Mouse (Mus musculus): ENCODE data around the gene Pspn.

Gene Pspn

DNA sequence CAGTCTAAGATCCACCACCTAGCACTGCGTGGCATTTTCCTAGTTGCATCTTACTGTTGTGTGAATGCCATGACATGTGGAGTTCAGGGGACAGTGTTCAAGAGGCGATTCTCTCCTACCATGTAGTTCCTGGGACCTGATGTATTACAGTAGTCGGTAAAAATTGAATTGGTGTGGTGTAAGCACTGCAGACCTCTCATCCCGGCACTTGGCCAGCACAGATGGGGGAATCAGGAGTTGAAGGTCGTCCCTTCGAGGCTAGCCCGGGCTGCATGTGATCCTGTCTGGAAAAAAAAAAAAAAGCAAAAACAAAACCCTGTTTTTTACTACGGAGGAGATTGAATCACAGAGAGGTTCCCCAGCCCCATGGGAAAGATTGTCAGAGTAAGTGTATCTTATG lies 4.8 kb downstream of the Pspn start:
- no peak for DNase-seq

DNA sequence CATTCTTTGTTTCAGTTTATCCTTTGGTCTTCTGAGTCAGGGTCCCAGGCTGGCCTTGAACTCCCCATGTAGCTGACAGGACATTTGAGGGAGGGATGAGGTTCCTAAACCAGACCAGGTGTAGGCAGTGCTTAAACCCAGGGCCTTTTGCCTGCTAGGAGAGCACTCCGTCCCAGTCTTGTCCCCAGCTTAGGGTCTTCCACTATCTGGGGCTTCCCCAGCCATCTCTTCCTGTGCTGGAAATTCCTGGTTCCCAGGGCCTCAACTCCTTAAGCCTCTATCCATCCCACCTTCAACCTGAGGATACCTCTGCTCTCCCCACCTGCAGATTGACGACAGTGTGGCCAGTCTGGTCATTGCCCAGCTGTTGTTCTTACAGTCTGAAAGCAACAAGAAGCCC lies 8.9 kb downstream of the Pspn start:
- DNase-seq, result no peak

DNA sequence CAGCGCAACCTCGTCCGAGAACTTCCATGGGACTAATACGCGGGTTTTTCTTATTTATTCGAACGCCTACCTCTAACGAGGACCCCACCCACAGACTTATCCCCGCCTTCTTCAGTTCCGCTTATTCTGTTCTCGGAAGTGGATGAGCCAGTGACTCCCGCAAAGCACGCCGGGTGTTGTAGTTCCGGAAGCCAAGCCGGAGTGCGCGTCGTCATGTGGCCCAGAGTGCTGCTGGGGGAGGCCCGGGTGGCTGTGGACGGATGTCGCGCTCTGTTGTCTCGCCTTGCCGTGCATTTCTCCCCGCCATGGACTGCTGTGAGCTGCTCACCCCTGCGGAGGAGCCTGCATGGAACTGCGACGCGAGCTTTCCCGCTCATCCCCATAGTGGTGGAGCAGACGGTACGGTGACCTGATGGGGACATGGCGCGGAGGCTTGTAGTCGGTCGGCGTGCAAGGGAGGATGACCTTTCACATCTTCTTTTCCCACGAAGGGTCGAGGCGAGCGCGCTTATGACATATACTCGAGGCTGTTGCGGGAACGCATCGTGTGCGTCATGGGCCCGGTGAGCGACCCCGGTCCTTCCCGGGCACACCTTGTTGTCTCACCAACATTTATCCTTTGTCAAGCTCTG lies 9.6 kb downstream of the Pspn start, which contains the start of gene Clpp:
TSS of gene Clpp (plus strand) at position 191 of the 632 bp plus-strand sequence.
- DNase-seq, result peak; percentile 96

DNA sequence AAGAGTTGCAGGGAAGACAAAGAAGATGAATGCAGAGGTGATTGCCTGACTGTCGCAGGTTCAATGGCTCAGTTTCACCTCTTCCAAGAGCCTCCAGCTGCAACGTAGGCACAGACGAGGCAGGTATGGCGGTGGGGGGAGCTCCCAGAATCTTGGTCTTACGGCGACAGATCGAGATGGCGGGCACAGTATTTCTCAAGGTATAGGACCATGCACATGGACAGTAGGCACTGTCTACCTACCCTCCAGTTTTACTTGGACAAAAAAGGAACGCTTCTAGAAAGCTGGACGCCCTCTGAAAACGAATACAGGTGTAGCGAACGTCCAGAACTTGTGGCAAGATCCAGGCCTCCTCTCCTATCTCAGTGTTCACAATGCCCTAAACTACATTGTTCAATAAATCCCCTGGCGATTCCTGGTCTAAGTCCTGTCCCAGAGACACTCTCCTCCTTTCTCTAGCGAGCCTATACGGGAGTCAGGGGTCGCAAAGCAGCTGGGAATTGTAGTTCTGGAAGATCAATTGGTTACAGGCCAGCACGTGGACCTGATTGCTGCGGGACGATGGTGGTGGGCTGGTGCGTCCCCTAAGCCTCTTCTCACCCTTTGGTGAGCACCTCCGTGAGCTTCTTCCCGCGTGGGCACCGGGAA lies 10.2 kb downstream of the Pspn start:
- DNase-seq, result no peak

DNA sequence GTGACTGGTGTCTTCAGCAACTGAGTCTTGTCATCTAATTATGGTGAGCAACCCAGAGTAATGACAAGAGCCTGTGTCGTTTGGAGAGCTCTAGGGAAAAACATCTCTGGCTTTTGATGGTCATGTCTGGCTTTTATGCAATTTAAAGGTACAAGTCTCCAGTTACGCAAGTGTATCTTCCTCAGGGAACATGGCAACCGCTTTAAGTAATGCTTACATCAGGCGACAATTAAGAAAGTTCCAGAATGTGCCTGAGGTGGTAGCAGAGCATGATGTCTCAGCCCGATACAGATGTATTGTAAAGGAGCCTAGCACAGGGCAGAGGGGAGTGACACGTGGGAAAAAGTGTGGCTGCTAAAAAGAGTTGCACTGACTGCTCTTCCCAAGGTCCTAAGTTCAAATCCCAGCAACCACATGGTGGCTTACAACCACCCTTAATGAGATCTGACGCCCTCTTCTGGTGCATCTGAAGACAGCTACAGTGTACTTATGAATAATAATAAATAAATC lies 10.8 kb downstream of the Pspn start:
- DNase-seq, result no peak

DNA sequence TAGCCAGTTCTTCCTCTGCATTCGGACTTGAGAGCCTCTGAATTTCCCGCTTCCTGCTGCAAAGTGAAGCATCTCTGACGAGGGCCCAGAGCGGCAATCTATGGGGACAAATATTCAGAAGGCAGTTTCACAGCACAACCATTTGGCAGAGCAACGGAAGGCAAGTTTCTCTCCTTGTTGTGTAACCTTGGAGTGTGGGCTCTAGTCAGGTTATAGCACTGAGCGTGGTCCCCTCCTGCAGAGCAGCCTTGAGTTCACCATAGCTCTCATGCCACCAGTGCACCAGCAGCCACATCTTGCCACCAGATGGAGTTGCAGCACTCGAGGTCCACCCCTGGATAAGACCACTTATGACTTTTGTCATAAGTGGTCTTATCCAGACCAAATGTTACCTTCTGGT lies 11.4 kb downstream of the Pspn start:
- no peak for DNase-seq

DNA sequence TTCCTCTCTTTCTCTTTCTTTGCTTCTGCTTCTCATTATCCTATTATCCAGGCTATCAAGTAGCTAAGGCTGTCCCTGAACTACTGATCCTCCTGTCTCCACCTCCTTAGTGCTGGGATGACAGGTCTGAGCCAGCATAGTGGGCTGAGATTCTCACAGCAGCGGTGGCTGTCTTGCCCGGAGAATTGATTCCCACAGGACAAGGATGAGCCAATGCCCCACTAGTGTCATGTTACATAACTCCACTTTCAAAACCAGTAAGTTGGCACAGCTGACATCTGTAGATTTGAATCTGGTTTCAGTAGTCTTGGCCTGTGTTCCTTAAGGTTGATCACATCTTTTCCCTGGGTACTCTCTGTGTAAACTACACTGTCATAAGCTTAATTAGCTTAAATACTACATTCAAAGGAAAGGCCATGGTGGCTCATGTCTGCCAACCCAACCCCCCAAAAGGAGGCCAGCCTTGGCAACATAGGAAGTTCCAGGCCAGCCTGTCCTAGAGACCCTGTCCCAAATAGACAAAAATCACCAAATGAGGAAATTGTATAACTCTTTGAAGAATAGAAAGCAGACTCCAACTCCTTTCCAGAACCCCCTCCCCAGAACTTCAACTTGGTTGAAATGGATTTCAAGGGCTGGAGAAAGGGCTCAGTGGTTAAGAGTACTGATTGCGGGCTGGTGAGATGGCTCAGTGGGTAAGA lies 13.6 kb downstream of the Pspn start:
- DNase-seq, result no peak

DNA sequence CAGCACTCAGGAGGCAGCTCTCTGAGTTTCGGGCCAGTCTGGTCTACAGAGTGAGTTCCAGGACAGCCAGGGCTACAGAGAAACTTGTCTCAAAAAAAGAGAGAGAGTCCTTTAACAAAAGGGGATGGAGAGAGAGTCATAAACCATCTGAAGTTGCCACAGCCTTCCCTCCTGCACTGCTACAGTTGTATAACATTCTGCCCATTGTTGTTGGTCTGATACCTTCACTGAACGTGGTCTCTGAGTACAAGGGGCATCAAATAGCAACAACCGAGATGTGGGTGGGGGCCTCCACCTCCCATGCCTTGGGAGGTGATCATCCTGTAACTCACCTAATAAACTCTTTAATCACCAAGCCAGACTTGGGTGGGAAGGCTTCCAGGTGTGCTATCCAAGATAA lies 14.2 kb downstream of the Pspn start:
- DNase-seq, result no peak

DNA sequence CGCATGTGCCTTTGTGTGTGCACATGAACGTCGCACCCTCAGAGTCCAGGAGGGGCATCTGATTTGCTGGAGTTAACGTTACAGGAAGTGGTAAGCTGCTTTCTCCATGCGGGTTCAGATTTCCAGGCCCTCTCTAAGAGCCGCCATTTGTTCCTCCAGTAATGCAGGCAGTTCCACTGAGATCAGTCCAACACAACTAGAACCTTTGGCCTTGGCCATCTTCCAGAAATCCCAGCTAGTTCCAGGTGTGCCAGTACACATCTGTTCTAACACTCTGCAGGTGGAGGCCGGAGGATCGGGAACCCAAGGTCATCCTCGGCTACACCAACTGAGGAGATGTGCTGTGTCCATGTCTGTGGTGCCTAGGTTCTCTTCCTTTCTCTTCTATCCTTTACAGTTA lies 14.9 kb downstream of the Pspn start:
- DNase-seq, result no peak

DNA sequence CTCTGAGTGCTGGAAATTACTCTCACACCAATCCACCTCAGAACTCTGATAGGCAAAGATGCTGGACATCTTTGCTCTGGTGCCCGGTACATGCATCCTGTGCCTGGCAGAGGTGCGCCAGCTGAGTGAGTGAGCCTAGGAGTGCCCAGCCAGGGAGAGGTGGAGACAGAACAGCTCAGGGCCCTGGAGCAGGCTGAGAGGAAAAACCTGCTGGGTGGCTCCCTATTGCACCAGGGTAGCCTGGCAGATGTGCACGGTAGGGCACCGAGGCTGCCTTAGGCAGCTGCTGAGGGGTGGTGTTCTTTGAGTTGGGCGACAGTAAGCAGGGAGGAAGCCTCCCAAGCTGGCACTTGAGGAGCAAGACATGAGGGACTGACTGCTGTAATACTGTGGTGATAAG lies 17.8 kb downstream of the Pspn start, which contains the start of gene Acer1:
TSS of gene Acer1 (minus strand) at position 114 of the 400 bp plus-strand sequence.
- DNase-seq, result no peak

DNA sequence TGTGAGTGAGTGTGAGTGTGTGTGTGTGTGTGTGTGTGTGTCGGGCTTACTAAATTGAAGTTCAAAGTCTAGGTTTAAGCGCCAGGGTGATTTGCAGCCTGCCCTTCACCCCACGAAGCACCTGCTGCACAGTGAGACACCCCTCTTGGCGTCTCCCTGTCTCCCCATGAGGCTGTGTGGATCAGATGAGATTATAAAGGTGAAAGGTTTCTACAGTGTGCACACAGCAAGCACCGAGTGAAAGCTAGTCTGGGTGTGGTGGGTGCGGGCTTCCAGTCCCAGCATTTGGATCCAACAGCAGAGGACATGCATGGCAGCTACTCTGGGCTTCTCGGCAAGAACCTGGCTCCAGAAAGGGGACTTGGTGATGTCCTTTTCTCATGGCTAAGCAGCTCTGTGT lies 18.8 kb downstream of the Pspn start:
- no peak for DNase-seq

DNA sequence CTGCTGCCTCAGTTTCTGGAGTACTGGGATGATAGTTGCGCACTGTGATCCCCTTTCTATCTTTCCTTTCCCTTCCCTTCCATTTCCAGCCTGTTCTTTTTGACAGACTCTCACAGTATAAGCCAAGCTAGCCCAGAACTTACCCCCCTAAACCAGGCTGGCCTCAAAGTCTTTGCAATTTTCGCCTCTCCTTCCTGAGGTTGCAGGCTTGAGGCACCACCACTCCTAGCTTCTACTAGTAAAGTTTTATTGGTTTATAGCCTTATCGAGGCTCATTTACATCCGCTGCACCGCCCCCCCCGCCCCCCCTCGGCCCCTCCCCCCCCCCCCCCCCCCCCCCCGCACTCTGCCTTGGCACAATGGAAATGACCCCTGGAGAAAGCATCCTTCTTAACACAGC lies 20.3 kb downstream of the Pspn start:
- no peak for DNase-seq

DNA sequence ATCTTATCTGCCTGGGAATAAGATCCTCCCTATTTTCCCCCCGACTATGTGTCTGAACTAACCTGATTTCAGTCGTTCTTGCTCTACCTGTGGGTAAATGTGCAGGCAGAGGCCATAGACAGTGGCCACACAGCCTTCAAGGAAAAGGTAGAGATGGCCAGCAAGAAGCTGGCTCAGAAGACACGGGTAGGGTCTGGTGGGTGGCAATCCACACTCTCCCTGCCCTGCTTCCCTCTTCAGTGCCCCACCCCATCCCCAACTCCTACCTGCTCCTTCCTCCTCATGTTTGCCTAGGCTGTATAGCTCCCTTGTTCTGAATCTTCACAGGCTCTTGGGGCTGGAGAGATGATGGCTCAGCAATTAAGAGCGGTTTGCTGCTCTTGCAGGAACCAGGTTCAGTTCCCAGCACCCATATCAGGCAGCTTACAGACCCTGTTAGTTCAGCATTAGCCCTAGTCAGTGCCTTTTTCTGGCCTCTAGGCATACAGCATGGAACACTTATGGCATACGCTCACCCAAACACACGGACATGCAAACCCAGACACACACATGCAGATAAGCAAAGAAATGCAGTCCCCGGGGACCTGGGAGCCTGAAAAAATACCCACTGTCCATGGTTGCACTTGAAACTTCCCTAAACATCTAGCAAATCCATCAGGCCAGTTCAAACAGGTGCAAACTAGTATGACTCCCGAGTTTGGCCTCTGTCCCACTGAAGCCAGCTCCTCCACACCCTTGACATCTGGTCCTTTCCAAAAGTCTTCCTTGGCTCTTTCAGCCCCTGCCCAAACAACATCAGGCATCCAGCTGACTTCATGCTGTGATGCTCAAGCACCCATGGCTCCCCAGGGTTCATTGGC lies 23.1 kb downstream of the Pspn start:
- DNase-seq, result no peak

DNA sequence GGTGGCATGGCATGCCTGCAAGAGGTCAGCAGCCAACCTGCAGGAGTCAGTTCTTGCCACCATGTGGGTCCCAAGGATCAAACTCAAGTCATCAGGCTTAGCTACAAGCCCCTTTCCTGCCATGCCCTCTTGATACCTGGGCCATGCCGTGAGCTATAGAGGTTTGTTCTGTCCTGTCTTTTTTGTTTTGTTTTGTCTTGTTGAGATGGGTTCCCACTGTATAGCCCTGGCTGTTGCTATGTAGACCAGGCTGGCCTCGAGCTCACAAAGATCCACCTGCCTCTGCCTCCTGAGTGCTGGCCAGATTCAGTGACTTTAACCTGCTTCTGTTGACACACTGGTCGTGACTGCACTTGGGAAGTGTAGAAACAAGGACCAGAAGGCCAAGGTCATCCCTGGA lies 24.4 kb downstream of the Pspn start:
- DNase-seq, result no peak

DNA sequence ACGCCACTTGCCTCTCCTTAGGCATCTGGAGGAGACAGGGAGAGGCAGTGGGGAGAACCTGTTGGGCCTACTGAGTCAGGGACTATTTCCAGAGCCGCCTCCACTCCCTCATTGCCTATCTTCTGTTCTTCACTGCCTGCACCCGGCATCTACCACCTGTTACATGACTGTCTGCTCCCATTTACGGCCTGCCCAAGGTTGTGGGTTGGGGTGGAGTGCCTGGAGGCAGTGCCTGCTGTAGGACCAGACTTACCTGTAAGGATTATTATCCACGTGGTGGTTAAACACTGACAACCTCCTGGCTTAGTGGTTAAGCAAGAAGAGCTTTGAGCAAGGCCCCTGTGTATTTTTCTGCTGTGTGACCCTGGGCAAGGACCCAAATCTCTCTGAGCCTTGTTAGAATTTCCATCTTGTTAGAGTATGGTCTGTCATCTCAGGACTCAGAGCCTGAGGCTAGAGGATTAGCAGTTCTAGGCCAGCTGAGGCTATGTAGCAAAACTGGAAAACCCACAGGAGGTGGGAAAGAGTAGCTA lies 25.0 kb downstream of the Pspn start:
- no peak for DNase-seq

DNA sequence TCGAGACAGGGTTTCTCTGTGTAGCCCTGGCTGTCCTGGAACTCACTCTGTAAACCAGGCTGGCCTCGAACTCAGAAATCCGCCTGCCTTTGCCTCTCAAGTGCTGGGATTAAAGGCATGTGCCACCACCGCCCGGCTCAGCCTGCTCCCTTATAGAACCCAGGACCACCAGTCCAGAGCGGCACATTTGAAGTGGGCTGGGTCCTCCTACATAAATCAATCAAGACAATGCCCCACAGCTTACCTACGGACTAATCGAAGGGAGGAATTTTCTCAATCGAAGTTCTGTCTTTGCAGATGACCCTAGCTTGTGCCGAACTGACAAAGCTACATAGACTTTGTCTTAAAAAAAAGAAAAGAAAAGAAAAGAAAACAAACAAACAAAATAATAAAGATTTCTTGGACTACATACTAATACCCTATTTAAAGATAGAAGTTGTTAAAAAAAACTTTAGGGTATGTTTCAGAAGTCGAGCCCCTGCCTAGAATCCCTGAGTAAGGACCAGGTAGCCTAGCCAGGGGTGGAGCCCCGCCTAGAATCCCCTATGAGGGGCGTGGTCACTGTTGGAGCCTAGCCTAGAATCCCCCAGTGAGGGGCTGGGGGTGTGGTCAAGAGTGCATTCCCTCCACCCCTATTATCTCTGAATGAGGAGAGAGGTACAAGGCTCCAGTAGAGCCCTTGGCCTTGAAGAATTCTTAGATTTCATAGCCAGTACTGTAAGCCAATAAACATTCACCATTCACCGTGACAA lies 25.7 kb downstream of the Pspn start:
- DNase-seq, result no peak

DNA sequence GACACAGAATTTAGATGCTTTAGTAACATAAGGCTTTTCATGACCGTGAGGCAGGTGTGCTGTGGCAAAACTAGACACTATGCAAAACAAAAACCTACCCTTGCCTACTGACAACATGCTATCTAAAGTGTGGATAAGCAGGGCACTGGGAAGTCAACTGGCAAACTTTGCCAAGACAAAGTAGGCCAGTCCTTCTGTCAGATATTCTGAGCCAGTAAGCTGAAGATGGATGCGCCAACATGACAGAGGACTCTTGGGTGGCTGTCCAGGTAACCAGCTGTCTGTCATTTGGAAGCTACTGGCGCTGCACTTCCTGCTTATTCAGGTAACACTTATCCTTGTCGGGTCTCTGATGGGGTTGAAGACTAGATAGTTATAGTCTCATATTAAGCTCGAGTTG lies 29.7 kb downstream of the Pspn start:
- DNase-seq, result no peak

DNA sequence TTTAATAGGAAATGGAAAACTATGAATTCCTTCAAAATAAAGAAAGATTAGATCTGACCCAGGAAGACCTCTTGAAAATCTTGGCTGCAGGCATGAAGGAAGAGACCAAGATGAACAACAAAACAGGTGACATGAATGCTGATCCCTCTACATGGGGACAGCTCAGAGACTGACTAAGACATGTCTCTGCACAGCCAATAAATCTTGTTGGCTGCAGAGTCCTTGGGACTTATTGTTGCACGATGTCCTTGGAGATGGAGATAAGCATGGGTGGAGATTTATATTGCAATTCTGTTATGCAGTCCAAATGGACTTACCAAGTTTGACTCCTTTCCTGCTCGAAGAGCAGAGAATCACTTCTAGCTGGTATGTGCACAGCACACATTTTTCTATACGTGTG lies 30.5 kb downstream of the Pspn start:
- no peak for DNase-seq

DNA sequence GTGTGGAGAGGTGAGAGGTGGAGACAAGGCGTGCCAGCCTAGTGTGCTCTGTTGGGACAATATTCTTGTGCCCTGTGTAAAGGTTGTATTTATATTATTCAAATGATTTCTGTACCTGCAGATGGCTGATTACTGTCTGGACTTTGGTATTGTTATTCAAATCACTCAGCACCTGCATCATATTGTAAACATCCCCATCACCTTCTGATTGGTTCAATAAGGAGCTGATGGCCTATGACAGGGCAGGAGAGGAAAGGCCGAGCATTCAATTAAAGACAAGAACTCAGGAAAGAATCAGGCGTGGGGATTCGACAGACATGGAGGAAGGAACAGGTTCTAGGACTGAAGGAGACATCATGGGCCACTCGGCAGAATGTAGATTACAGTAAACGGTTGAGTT lies 36.2 kb downstream of the Pspn start:
- DNase-seq, result no peak

DNA sequence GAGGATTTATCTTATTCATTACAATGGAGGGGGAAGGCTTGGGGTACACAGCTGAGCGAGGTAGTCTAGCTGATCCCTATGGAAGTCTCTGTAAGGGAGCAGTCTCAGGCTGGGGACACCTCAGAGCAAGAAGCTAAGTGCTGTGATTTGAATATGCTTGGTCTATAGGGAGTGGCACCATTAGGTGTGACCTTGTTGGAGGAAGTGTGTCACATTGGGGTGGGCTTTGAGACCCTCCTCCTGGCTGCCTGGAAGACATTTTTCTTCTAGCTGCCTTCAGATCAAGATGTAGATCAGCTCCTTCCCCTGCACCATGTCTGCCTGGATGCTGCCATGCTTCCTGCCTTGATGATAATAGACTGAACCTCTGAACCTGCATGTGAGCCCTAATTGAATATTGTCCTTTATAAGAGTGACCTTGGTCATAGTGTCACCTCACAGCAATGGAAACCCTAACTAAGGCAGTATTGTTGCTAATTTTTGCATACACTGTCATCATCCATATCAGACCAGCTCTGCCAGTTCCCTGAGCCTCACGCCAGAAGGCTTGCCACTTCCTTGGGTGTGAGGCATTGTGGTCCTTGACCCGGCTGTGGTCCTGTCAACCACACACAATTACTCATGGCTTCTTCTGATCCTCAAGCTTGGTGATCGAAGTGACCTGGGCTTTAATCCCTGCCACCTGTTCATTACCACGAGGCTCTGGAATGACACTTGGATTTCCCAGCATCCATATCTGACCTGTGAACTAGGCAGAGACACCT lies 37.0 kb downstream of the Pspn start:
- DNase-seq, result no peak

DNA sequence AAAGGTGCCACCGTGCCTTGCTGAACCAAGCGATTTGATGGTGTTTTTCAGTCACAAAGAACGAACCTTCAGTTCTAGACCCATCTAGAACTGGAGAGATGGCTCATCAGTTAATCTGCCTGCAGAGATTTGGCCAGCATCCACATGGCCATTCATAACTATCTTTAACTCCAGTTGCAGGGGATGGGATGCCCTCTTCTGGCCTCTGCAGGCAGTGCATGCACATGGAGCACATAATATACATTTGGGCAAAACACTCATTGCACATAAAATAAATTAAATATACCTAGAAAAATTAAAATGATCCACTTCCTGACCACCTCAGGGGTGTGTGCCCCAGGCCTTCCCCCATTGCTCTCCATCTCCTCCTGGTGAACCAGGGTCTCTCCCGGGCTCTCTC lies 37.9 kb downstream of the Pspn start:
- no peak for DNase-seq

Data from kidney, adult 8-10 months (tissue).